Mouse (Mus musculus): ENCODE results near the gene Mtmr2. TPM values are rescaled to one million over a fixed set of nuclear protein-coding genes. Genes with fewer than 3 reads are reported as not detected.

The Mtmr2 gene
- total RNA-seq, 1 experiment = 45.3 TPM

DNA sequence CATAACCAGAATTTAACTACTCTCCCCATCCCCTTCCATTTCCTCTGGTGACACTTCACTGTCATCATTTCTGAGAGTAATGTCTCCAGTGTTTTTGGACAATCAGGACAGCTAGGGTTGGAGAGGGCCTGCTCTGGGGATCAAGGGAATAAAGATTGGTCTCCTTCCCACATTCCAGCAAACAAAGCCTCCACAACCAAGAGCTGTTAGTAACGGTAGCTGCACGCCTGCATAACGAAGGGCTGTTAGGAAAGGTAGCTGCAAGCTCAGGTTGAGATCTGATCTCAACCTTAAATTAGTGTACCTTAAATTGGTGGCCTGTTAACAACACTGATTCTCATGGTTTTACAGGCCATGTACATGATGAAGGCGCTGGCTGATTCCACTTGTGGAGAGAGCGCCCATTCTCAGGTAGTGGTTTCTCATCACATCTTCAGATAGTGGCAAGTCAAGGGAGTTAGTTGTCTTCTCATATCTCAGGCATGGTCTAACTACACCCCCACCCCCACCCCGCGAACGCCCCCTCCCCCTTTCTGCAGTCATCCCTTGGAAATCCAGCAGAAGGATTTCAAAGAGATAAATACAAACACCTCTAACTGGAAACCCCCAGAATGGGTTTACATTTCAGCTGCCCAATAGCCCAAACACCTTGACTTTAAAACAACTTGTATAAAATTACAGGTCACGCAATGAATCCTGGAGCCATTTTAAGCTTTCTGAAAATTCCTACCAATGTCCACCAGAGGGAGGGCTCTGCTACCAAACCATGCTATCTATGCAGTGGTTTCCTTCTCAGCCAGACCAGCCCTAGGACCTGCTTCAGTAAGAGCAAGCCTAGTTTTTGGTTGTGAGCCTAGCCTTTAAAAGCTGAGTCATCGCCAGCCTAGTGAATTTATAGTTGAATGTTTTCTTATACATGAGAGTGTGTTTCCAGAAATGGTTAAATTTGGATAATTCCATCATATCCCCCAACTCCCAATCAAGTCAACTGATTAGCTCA lies 100.6 kb downstream of the Mtmr2 start:
- no peak overlapping the region for H3K4me3 ChIP-seq (ENCODE audit: insufficient read depth in 1 of 2, low read depth in 1 of 2, low read length in 2 of 2, poor library complexity in 1 of 2, severe bottlenecking in 1 of 2)
- H3K4me1 ChIP-seq (ENCODE audit: control insufficient read depth in 2 of 2, insufficient read depth in 2 of 2, low read length in 2 of 2, poor library complexity in 1 of 2) = peaks cover 0 to 3% of the 10 kb centered on the region in 2 experiments; a peak in 1 of 4 replicates
- no peaks in the 10 kb centered on the region for H3K9me3 ChIP-seq (ENCODE audit: control insufficient read depth, insufficient read depth, low read depth, low read length)
- peak; percentile 25 for DNase-seq (ENCODE audit: low read depth, low spot score)
- no peak overlapping the region for H3K9ac ChIP-seq (ENCODE audit: insufficient read depth, low read depth, low read length, poor library complexity, severe bottlenecking)
- peaks cover 2% of the 10 kb centered on the region for H3K36me3 ChIP-seq (ENCODE audit: control insufficient read depth, insufficient read depth, low read length, poor library complexity, severe bottlenecking)
- in situ Hi-C loops (cut with MboI; ENCODE audit: low sequenced_read_pairs in 2 of 2, unreplicated experiment in 2 of 2) = loop anchor here (25.0 kb wide), 2 partner anchors 964 to 1489 kb away; no protein-coding TSS in a partner anchor
- no peak overlapping the region for H3K27ac ChIP-seq (ENCODE audit: insufficient read depth, low read depth, low read length, poor library complexity, severe bottlenecking)
- TF ChIP-seq MAFK (IDR thresholded peaks at IDR 0.05; ENCODE audit: insufficient read depth, low read depth, low read length) (0 out of 2 replicates have a peak, but pooled peaks have one; percentile 49), HCFC1 (IDR thresholded peaks at IDR 0.05; ENCODE audit: borderline replicate concordance, insufficient read depth, low read length) (no peak), ZC3H11A (IDR thresholded peaks at IDR 0.05; ENCODE audit: borderline replicate concordance, low read depth, low read length) (peak; percentile 70; the same call in 1 of the 2 replicates)

DNA sequence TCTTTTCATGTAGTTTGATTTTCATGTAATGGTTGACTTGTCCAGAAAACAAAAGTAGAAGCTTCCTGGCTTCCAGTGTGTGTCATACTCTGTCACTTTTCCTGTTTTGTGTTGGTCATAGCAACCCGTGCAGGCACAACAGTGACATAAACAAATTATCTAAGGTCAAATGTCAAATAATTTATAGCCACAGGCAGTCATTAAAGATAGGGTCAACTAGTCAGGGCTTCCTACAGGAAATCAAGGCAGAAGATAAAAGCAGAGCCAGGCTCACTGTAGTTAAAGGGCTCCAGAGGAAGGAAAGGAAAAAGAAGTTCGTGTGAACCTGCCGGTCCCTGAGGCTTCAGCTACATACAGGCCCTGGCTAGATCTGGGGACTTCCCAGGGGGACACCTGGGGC lies 105.7 kb downstream of the Mtmr2 start:
- no peaks in the 10 kb centered on the region for H3K9me3 ChIP-seq (ENCODE audit: control insufficient read depth, insufficient read depth, low read depth, low read length)
- TF ChIP-seq ZNF384 (IDR thresholded peaks at IDR 0.05; ENCODE audit: low read depth, low read length) = no peak
- TF ChIP-seq HCFC1 (IDR thresholded peaks at IDR 0.05; ENCODE audit: borderline replicate concordance, insufficient read depth, low read length) = no peak
- no peak for TF ChIP-seq ZC3H11A (IDR thresholded peaks at IDR 0.05; ENCODE audit: borderline replicate concordance, low read depth, low read length)
- no peak for TF ChIP-seq CHD2 (IDR thresholded peaks at IDR 0.05; ENCODE audit: low read depth, low read length)
- TF ChIP-seq MAFK (IDR thresholded peaks at IDR 0.05; ENCODE audit: insufficient read depth, low read depth, low read length) = no peak
- in situ Hi-C loops (cut with MboI; ENCODE audit: low sequenced_read_pairs in 2 of 2, unreplicated experiment in 2 of 2) = no loop called here
- no peak for DNase-seq (ENCODE audit: low read depth, low spot score)
- H3K36me3 ChIP-seq (ENCODE audit: control insufficient read depth, insufficient read depth, low read length, poor library complexity, severe bottlenecking) = no peaks in the 10 kb centered on the region; the same call in 1 of the 2 replicates
- H3K27ac ChIP-seq (ENCODE audit: insufficient read depth, low read depth, low read length, poor library complexity, severe bottlenecking) = no peak overlapping the region
- H3K4me1 ChIP-seq (ENCODE audit: control insufficient read depth in 2 of 2, insufficient read depth in 2 of 2, low read length in 2 of 2, poor library complexity in 1 of 2) = no peaks in the 10 kb centered on the region
- H3K4me3 ChIP-seq (ENCODE audit: insufficient read depth in 1 of 2, low read depth in 1 of 2, low read length in 2 of 2, poor library complexity in 1 of 2, severe bottlenecking in 1 of 2) = no peak overlapping the region
- H3K9ac ChIP-seq (ENCODE audit: insufficient read depth, low read depth, low read length, poor library complexity, severe bottlenecking) = no peak overlapping the region

Other genes starting within 250 kb of the Mtmr2 start
- gene Cep57, start 78.7 kb downstream of the Mtmr2 start, total RNA-seq (2012; rRNA removed) = 43.3 and 49.9 TPM in 2 replicates
- 21.7 and 25.2 TPM in 2 replicates for gene Fam76b, start 79.3 kb downstream of the Mtmr2 start, total RNA-seq (2012; rRNA removed)

Data from ES-E14 (cell line).